Mouse (Mus musculus) testis, adult 2 months (tissue): ENCODE measurements around the gene Dlg2.

Experiments used
- CTCF ChIP-seq: fragments of 200-500 bp; IDR thresholded peaks from 2 replicates; pipeline ENCODE4 v1.5.1; 2012; ENCODE audit warnings: low read depth, mild to moderate bottlenecking, inconsistent platforms, low read length, moderate library complexity; ENCODE audit not compliant: control insufficient read depth, insufficient read depth, insufficient replicate concordance
- POLR2A ChIP-seq: fragments of 200-500 bp; IDR thresholded peaks from 2 replicates; pipeline ENCODE4 v1.6.1; 2012; ENCODE audit warnings: low read depth, mild to moderate bottlenecking, inconsistent platforms, low read length, moderate library complexity; ENCODE audit not compliant: control insufficient read depth

DNA sequence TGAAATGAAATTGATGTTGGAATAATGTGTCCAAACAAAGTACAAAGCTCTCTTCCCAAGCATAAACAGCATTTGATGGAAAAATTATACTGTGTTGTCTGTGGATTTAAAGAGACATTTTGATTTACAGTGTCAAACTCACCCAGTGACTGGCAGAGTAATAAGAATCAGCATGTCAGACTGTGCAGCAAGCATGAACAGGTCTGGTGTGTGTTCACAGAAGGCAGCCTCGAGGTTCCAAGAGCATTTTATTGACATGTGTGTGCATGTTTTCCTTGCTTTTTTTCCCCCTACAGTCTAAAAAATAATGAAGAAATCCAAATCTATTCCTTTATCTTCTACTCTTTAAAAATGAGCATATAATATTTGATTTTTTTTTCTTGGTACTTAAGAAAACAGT lies 1924.1 kb downstream of the Dlg2 start:
- TF ChIP-seq POLR2A (no peak), CTCF (no peak)
